Mouse (Mus musculus) kidney, embryonic 15.5 days (tissue): ENCODE results near the gene Klhl3. TPM values are rescaled to one million over a fixed set of nuclear protein-coding genes. Genes with fewer than 3 reads are reported as not detected.

ENCODE experiments used
- ATAC-seq: fragments of 200-750 bp; cut with Nextera tagmentation; replicated peaks from 2 replicates; pipeline ENCODE4 v1.8.0; 2017; ENCODE audit warnings: moderate TSS enrichment; ENCODE audit not compliant: low FRiP score
- H3K27ac ChIP-seq: fragments of 300-500 bp; sonication (generic); 2 replicates; pipeline ENCODE4 v1.5.1; 2015; ENCODE audit warnings: mild to moderate bottlenecking, inconsistent platforms
- H3K27me3 ChIP-seq: fragments of 300-500 bp; sonication (generic); 2 replicates; pipeline ENCODE4 v1.6.1; 2015; ENCODE audit warnings: inconsistent platforms
- H3K36me3 ChIP-seq: fragments of 300-500 bp; sonication (generic); 2 replicates; pipeline ENCODE4 v1.6.1; 2015; ENCODE audit warnings: inconsistent platforms
- H3K4me1 ChIP-seq: fragments of 300-500 bp; sonication (generic); 2 replicates; pipeline ENCODE4 v1.6.1; 2015; ENCODE audit warnings: inconsistent platforms
- H3K4me2 ChIP-seq: fragments of 300-500 bp; sonication (generic); 2 replicates; pipeline ENCODE4 v1.6.1; 2015; ENCODE audit warnings: moderate library complexity, mild to moderate bottlenecking, inconsistent platforms
- H3K4me3 ChIP-seq: fragments of 300-500 bp; sonication (generic); replicated peaks from 2 replicates; pipeline ENCODE4 v1.5.1; 2015; ENCODE audit warnings: mild to moderate bottlenecking, inconsistent platforms
- H3K9ac ChIP-seq: fragments of 300-500 bp; sonication (generic); 2 replicates; pipeline ENCODE4 v1.6.1; 2015; ENCODE audit warnings: mild to moderate bottlenecking, inconsistent platforms
- H3K9me3 ChIP-seq: fragments of 300-500 bp; sonication (generic); replicated peaks from 2 replicates; pipeline ENCODE4 v1.6.1; 2016; ENCODE audit warnings: inconsistent platforms
- WGBS: fragments of 180-500 bp; shearing (Covaris S2); methylation state at CpG from one replicate; pipeline ENCODE4 v1.1.7; 2015; ENCODE audit warnings: mixed read lengths; 5-methylcytosine and 5-hydroxymethylcytosine counted together
- polyA plus RNA-seq: library from polyadenylated mRNA; unstranded; fragments of >200 nt; fragmentation: Nextera tagmentation; extraction: Ambion mirVana; gene quantifications from 2 replicates; pipeline ENCODE4 v1.2.1, GENCODE M21; 2015

Gene Klhl3
- polyA plus RNA-seq, 1 experiment from 2014 or later, result 6.5 TPM

- Histone ChIP-seq H3K36me3 (no peaks in the 10 kb centered on the region), H3K9ac (no peak overlapping the region), H3K9me3 (no peaks in the 10 kb centered on the region), H3K4me2 (no peak overlapping the region), H3K27ac (no peak overlapping the region), H3K27me3 (no peaks in the 10 kb centered on the region), H3K4me1 (no peaks in the 10 kb centered on the region), H3K4me3 (no peak overlapping the region)
- no peak for ATAC-seq
- 87% methylated on average over 9 of the region's 9 CpGs for WGBS
Measured at GRCm38 (mm10) chr13:58074881-58075280, 38.5 kb downstream of the Klhl3 start.

GRCm38 (mm10) chr13:58074466-58074865 is 38.9 kb downstream of the Klhl3 start:
- Histone ChIP-seq H3K9ac (no peak overlapping the region), H3K4me3 (no peak overlapping the region), H3K27me3 (no peaks in the 10 kb centered on the region), H3K4me2 (no peak overlapping the region), H3K36me3 (no peaks in the 10 kb centered on the region), H3K9me3 (no peaks in the 10 kb centered on the region), H3K27ac (peak overlapping the region; percentile 3; the same call in 1 of the 2 replicates), H3K4me1 (no peaks in the 10 kb centered on the region)
- WGBS, result 89% methylated on average over 6 of the region's 6 CpGs
- no peak for ATAC-seq

GRCm38 (mm10) chr13:58073254-58073882 is 40.0 kb downstream of the Klhl3 start:
- no peak overlapping the region for H3K4me3 ChIP-seq
- no peak for ATAC-seq
- H3K9ac ChIP-seq, result no peak overlapping the region
- peaks cover 7% of the 10 kb centered on the region for H3K4me1 ChIP-seq
- no peaks in the 10 kb centered on the region for H3K27me3 ChIP-seq
- no peak overlapping the region for H3K4me2 ChIP-seq
- 75% methylated on average over 12 of the region's 12 CpGs for WGBS
- H3K27ac ChIP-seq, result no peak overlapping the region
- H3K36me3 ChIP-seq, result no peaks in the 10 kb centered on the region
- no peaks in the 10 kb centered on the region for H3K9me3 ChIP-seq

- H3K4me3 ChIP-seq, result no peak overlapping the region
- ATAC-seq, result no peak
- no peak overlapping the region for H3K9ac ChIP-seq
- H3K36me3 ChIP-seq, result no peaks in the 10 kb centered on the region
- H3K4me2 ChIP-seq, result no peak overlapping the region
- H3K27me3 ChIP-seq, result no peaks in the 10 kb centered on the region
- peaks cover 28% of the 10 kb centered on the region for H3K4me1 ChIP-seq
- 92% methylated on average over 21 of the region's 21 CpGs for WGBS
- H3K9me3 ChIP-seq, result no peaks in the 10 kb centered on the region
- no peak overlapping the region for H3K27ac ChIP-seq
Measured at GRCm38 (mm10) chr13:58071209-58071608, 42.2 kb downstream of the Klhl3 start.

GRCm38 (mm10) chr13:58070504-58070903 is 42.9 kb downstream of the Klhl3 start:
- Histone ChIP-seq H3K27ac (no peak overlapping the region), H3K4me1 (peaks cover 35% of the 10 kb centered on the region), H3K4me3 (no peak overlapping the region), H3K36me3 (no peaks in the 10 kb centered on the region), H3K27me3 (no peaks in the 10 kb centered on the region), H3K9me3 (no peaks in the 10 kb centered on the region), H3K4me2 (no peak overlapping the region), H3K9ac (no peak overlapping the region)
- 90% methylated on average over 12 of the region's 12 CpGs for WGBS
- ATAC-seq, result no peak

- no peak overlapping the region for H3K9ac ChIP-seq
- no peak for ATAC-seq
- peaks cover 54% of the 10 kb centered on the region for H3K4me1 ChIP-seq
- H3K36me3 ChIP-seq, result no peaks in the 10 kb centered on the region
- H3K9me3 ChIP-seq, result no peaks in the 10 kb centered on the region
- H3K4me3 ChIP-seq, result no peak overlapping the region
- peak overlapping the region; percentile 93 for H3K27ac ChIP-seq
- no peak overlapping the region for H3K4me2 ChIP-seq
- 89% methylated on average over 15 of the region's 15 CpGs for WGBS
- H3K27me3 ChIP-seq, result no peaks in the 10 kb centered on the region
Measured at GRCm38 (mm10) chr13:58068421-58069209, 44.8 kb downstream of the Klhl3 start.

GRCm38 (mm10) chr13:58067540-58068103 is 45.8 kb downstream of the Klhl3 start:
- 14% methylated on average over 17 of the region's 17 CpGs for WGBS
- H3K4me1 ChIP-seq, result peaks cover 59% of the 10 kb centered on the region
- H3K4me3 ChIP-seq, result no peak overlapping the region
- no peaks in the 10 kb centered on the region for H3K27me3 ChIP-seq
- H3K27ac ChIP-seq, result peak overlapping the region; percentile 93
- no peaks in the 10 kb centered on the region for H3K36me3 ChIP-seq
- peak overlapping the region; percentile 43 for H3K4me2 ChIP-seq
- H3K9ac ChIP-seq, result no peak overlapping the region
- peak; percentile 68; the same call in 1 of the 2 replicates for ATAC-seq
- no peaks in the 10 kb centered on the region for H3K9me3 ChIP-seq

- ATAC-seq, result peak; percentile 65
- H3K4me3 ChIP-seq, result no peak overlapping the region
- H3K9me3 ChIP-seq, result no peaks in the 10 kb centered on the region
- H3K27me3 ChIP-seq, result no peaks in the 10 kb centered on the region
- WGBS, result 36% methylated on average over 14 of the region's 14 CpGs
- H3K4me2 ChIP-seq, result peak overlapping the region; percentile 43
- no peak overlapping the region for H3K9ac ChIP-seq
- peaks cover 59% of the 10 kb centered on the region for H3K4me1 ChIP-seq
- peak overlapping the region; percentile 93 for H3K27ac ChIP-seq
- no peaks in the 10 kb centered on the region; the same call in 1 of the 2 replicates for H3K36me3 ChIP-seq
Measured at GRCm38 (mm10) chr13:58066496-58067389, 46.6 kb downstream of the Klhl3 start.

GRCm38 (mm10) chr13:58066081-58066495 is 47.3 kb downstream of the Klhl3 start:
- peak overlapping the region; percentile 43 for H3K4me2 ChIP-seq
- 43% methylated on average over 13 of the region's 13 CpGs for WGBS
- H3K36me3 ChIP-seq, result peaks cover 4% of the 10 kb centered on the region
- ATAC-seq, result peak; percentile 20; the same call in 1 of the 2 replicates
- no peak overlapping the region for H3K4me3 ChIP-seq
- peaks cover 59% of the 10 kb centered on the region for H3K4me1 ChIP-seq
- no peak overlapping the region for H3K9ac ChIP-seq
- H3K27me3 ChIP-seq, result no peaks in the 10 kb centered on the region
- H3K9me3 ChIP-seq, result no peaks in the 10 kb centered on the region
- peak overlapping the region; percentile 93 for H3K27ac ChIP-seq

GRCm38 (mm10) chr13:58065316-58065715 is 48.1 kb downstream of the Klhl3 start:
- no peak for ATAC-seq

GRCm38 (mm10) chr13:58057953-58058870 is 55.2 kb downstream of the Klhl3 start:
- H3K27me3 ChIP-seq, result no peaks in the 10 kb centered on the region
- peak overlapping the region; percentile 89 for H3K27ac ChIP-seq
- H3K4me1 ChIP-seq, result peaks cover 20% of the 10 kb centered on the region
- H3K4me3 ChIP-seq, result no peak overlapping the region
- no peaks in the 10 kb centered on the region for H3K9me3 ChIP-seq
- H3K9ac ChIP-seq, result no peak overlapping the region
- peak; percentile 91 for ATAC-seq
- H3K4me2 ChIP-seq, result peak overlapping the region; percentile 5; the same call in 1 of the 2 replicates
- peaks cover 8% of the 10 kb centered on the region for H3K36me3 ChIP-seq
- 14% methylated on average over 17 of the region's 17 CpGs for WGBS

More at GRCm38 (mm10) chr13:58065316-58065715, 48.1 kb downstream of the Klhl3 start:
- Histone ChIP-seq H3K4me3 (no peak overlapping the region), H3K36me3 (peaks cover 4% of the 10 kb centered on the region), H3K4me2 (no peak overlapping the region), H3K27ac (peak overlapping the region; percentile 93), H3K9ac (no peak overlapping the region), H3K4me1 (peaks cover 59% of the 10 kb centered on the region), H3K27me3 (no peaks in the 10 kb centered on the region), H3K9me3 (no peaks in the 10 kb centered on the region)
- 65% methylated on average over 5 of the region's 5 CpGs for WGBS
